Mouse (Mus musculus): ENCODE data around the gene Prph2.

DNA sequence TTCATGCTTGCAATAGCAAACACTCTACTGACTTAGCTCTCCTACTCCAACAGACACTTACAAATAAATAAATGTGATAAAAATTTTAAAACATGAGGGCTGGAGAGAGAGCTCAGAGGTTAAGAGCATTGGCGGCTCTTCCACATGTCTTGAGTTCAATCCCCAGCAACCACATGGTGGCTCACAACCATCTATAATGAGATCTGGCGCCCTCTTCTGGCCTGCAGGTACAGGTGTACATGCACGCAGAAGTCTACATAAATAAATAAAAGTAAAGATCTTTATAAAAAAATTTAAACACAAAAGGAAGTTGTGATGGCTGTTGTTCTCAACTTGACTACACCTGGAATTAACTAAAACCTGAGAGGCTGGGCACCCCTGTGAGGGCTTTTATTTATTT, 34.6 kb upstream of the Prph2 start:
- TF ChIP-seq CTCF (IDR thresholded peaks at IDR 0.05; ENCODE audit: borderline replicate concordance, insufficient read depth, low read length) (no peak), POLR2A (IDR thresholded peaks at IDR 0.05; ENCODE audit: low read depth, low read length) (no peak)

All from embryonic fibroblast, embryonic 13.5 days (primary cell).